Mouse (Mus musculus): ENCODE data around the gene Scfd2. TPM values are rescaled to one million over a fixed set of nuclear protein-coding genes. Genes with fewer than 3 reads are reported as not detected.

The Scfd2 gene
- polyA plus RNA-seq, 1 experiment from 2014 or later, result 18.1 TPM

- H3K4me2 ChIP-seq (ENCODE audit: low read length), result no peak overlapping the region
- H3K9ac ChIP-seq (ENCODE audit: low read depth, low read length), result no peak overlapping the region
- peaks cover 10% of the 10 kb centered on the region for H3K4me1 ChIP-seq (ENCODE audit: control insufficient read depth, insufficient read depth, low read length)
- H3K27me3 ChIP-seq (ENCODE audit: control insufficient read depth, insufficient read depth, low read depth, low read length), result no peaks in the 10 kb centered on the region
- no peak overlapping the region for H3K27ac ChIP-seq (ENCODE audit: low read length)
- no peaks in the 10 kb centered on the region for H3K36me3 ChIP-seq (ENCODE audit: control insufficient read depth, insufficient read depth, low read length)
- ATAC-seq, result 0 out of 2 replicates have a peak, but pooled peaks have one; percentile 28
- H3K4me3 ChIP-seq (ENCODE audit: low read depth, low read length), result no peak overlapping the region
- 61% methylated on average over 2 of the region's 2 CpGs for WGBS
- H3K9me3 ChIP-seq (replicated peaks; ENCODE audit: control insufficient read depth, low read length, poor library complexity, severe bottlenecking), result no peaks in the 10 kb centered on the region
These were observed 139.8 kb downstream of the Scfd2 start for GRCm38 (mm10) chr5:74391806-74392205.

- no peak overlapping the region for H3K27ac ChIP-seq (ENCODE audit: low read length)
- peaks cover 10% of the 10 kb centered on the region for H3K4me1 ChIP-seq (ENCODE audit: control insufficient read depth, insufficient read depth, low read length)
- H3K27me3 ChIP-seq (ENCODE audit: control insufficient read depth, insufficient read depth, low read depth, low read length), result no peaks in the 10 kb centered on the region
- H3K9me3 ChIP-seq (replicated peaks; ENCODE audit: control insufficient read depth, low read length, poor library complexity, severe bottlenecking), result no peaks in the 10 kb centered on the region
- H3K36me3 ChIP-seq (ENCODE audit: control insufficient read depth, insufficient read depth, low read length), result no peaks in the 10 kb centered on the region
- ATAC-seq, result 0 out of 2 replicates have a peak, but pooled peaks have one; percentile 32
- no peak overlapping the region for H3K4me2 ChIP-seq (ENCODE audit: low read length)
- H3K9ac ChIP-seq (ENCODE audit: low read depth, low read length), result no peak overlapping the region
- H3K4me3 ChIP-seq (ENCODE audit: low read depth, low read length), result no peak overlapping the region
- 83% methylated on average over 5 of the region's 5 CpGs for WGBS
These were observed 140.2 kb downstream of the Scfd2 start for GRCm38 (mm10) chr5:74391346-74391745.

GRCm38 (mm10) chr5:74388849-74389248, 142.7 kb downstream of the Scfd2 start:
- no peak overlapping the region for H3K4me3 ChIP-seq (ENCODE audit: low read depth, low read length)
- WGBS, result 69% methylated on average over 2 of the region's 2 CpGs
- H3K9ac ChIP-seq (ENCODE audit: low read depth, low read length), result no peak overlapping the region
- no peak overlapping the region for H3K4me2 ChIP-seq (ENCODE audit: low read length)
- no peak for ATAC-seq
- H3K36me3 ChIP-seq (ENCODE audit: control insufficient read depth, insufficient read depth, low read length), result no peaks in the 10 kb centered on the region
- peaks cover 6% of the 10 kb centered on the region; the same call in 1 of the 2 replicates for H3K4me1 ChIP-seq (ENCODE audit: control insufficient read depth, insufficient read depth, low read length)
- no peaks in the 10 kb centered on the region for H3K27me3 ChIP-seq (ENCODE audit: control insufficient read depth, insufficient read depth, low read depth, low read length)
- no peak overlapping the region for H3K27ac ChIP-seq (ENCODE audit: low read length)
- no peaks in the 10 kb centered on the region for H3K9me3 ChIP-seq (replicated peaks; ENCODE audit: control insufficient read depth, low read length, poor library complexity, severe bottlenecking)

- H3K4me2 ChIP-seq (ENCODE audit: low read length), result no peak overlapping the region
- 63% methylated on average over 6 of the region's 6 CpGs for WGBS
- no peak for ATAC-seq
These were observed 143.5 kb downstream of the Scfd2 start for GRCm38 (mm10) chr5:74388101-74388500.

GRCm38 (mm10) chr5:74387143-74387886, 144.2 kb downstream of the Scfd2 start:
- Histone ChIP-seq H3K9ac (ENCODE audit: low read depth, low read length) (no peak overlapping the region), H3K36me3 (ENCODE audit: control insufficient read depth, insufficient read depth, low read length) (no peaks in the 10 kb centered on the region), H3K27ac (ENCODE audit: low read length) (no peak overlapping the region), H3K4me3 (ENCODE audit: low read depth, low read length) (no peak overlapping the region), H3K9me3 (replicated peaks; ENCODE audit: control insufficient read depth, low read length, poor library complexity, severe bottlenecking) (no peaks in the 10 kb centered on the region), H3K4me2 (ENCODE audit: low read length) (no peak overlapping the region), H3K27me3 (ENCODE audit: control insufficient read depth, insufficient read depth, low read depth, low read length) (no peaks in the 10 kb centered on the region), H3K4me1 (ENCODE audit: control insufficient read depth, insufficient read depth, low read length) (peaks cover 6% of the 10 kb centered on the region; the same call in 1 of the 2 replicates)
- WGBS, result 69% methylated on average over 1 of the region's 1 CpGs
- ATAC-seq, result no peak

More at GRCm38 (mm10) chr5:74388101-74388500, 143.5 kb downstream of the Scfd2 start:
- peaks cover 6% of the 10 kb centered on the region; the same call in 1 of the 2 replicates for H3K4me1 ChIP-seq (ENCODE audit: control insufficient read depth, insufficient read depth, low read length)
- no peak overlapping the region for H3K4me3 ChIP-seq (ENCODE audit: low read depth, low read length)
- no peak overlapping the region for H3K9ac ChIP-seq (ENCODE audit: low read depth, low read length)
- no peaks in the 10 kb centered on the region for H3K27me3 ChIP-seq (ENCODE audit: control insufficient read depth, insufficient read depth, low read depth, low read length)
- H3K36me3 ChIP-seq (ENCODE audit: control insufficient read depth, insufficient read depth, low read length), result no peaks in the 10 kb centered on the region
- H3K9me3 ChIP-seq (replicated peaks; ENCODE audit: control insufficient read depth, low read length, poor library complexity, severe bottlenecking), result no peaks in the 10 kb centered on the region
- no peak overlapping the region for H3K27ac ChIP-seq (ENCODE audit: low read length)

GRCm38 (mm10) chr5:74380045-74380444, 151.5 kb downstream of the Scfd2 start:
- no peaks in the 10 kb centered on the region for H3K27me3 ChIP-seq (ENCODE audit: control insufficient read depth, insufficient read depth, low read depth, low read length)
- no peak for ATAC-seq
- no peak overlapping the region for H3K27ac ChIP-seq (ENCODE audit: low read length)
- 64% methylated on average over 5 of the region's 5 CpGs for WGBS
- no peak overlapping the region for H3K9ac ChIP-seq (ENCODE audit: low read depth, low read length)
- H3K36me3 ChIP-seq (ENCODE audit: control insufficient read depth, insufficient read depth, low read length), result no peaks in the 10 kb centered on the region
- no peaks in the 10 kb centered on the region for H3K4me1 ChIP-seq (ENCODE audit: control insufficient read depth, insufficient read depth, low read length)
- no peak overlapping the region for H3K4me3 ChIP-seq (ENCODE audit: low read depth, low read length)
- H3K9me3 ChIP-seq (replicated peaks; ENCODE audit: control insufficient read depth, low read length, poor library complexity, severe bottlenecking), result no peaks in the 10 kb centered on the region
- H3K4me2 ChIP-seq (ENCODE audit: low read length), result no peak overlapping the region

GRCm38 (mm10) chr5:74366710-74367101, 164.9 kb downstream of the Scfd2 start:
- H3K4me3 ChIP-seq (ENCODE audit: low read depth, low read length), result no peak overlapping the region
- no peaks in the 10 kb centered on the region for H3K9me3 ChIP-seq (replicated peaks; ENCODE audit: control insufficient read depth, low read length, poor library complexity, severe bottlenecking)
- H3K9ac ChIP-seq (ENCODE audit: low read depth, low read length), result no peak overlapping the region
- no peak for ATAC-seq
- no peaks in the 10 kb centered on the region for H3K36me3 ChIP-seq (ENCODE audit: control insufficient read depth, insufficient read depth, low read length)
- no peak overlapping the region for H3K27ac ChIP-seq (ENCODE audit: low read length)
- H3K4me1 ChIP-seq (ENCODE audit: control insufficient read depth, insufficient read depth, low read length), result peaks cover 5% of the 10 kb centered on the region
- no peaks in the 10 kb centered on the region for H3K27me3 ChIP-seq (ENCODE audit: control insufficient read depth, insufficient read depth, low read depth, low read length)
- H3K4me2 ChIP-seq (ENCODE audit: low read length), result no peak overlapping the region
- 59% methylated on average over 9 of the region's 9 CpGs for WGBS

GRCm38 (mm10) chr5:74365984-74366709, 165.4 kb downstream of the Scfd2 start:
- 57% methylated on average over 4 of the region's 4 CpGs for WGBS
- Histone ChIP-seq H3K9ac (ENCODE audit: low read depth, low read length) (no peak overlapping the region), H3K4me2 (ENCODE audit: low read length) (no peak overlapping the region), H3K4me1 (ENCODE audit: control insufficient read depth, insufficient read depth, low read length) (peaks cover 5% of the 10 kb centered on the region), H3K36me3 (ENCODE audit: control insufficient read depth, insufficient read depth, low read length) (no peaks in the 10 kb centered on the region), H3K9me3 (replicated peaks; ENCODE audit: control insufficient read depth, low read length, poor library complexity, severe bottlenecking) (no peaks in the 10 kb centered on the region), H3K27ac (ENCODE audit: low read length) (no peak overlapping the region), H3K27me3 (ENCODE audit: control insufficient read depth, insufficient read depth, low read depth, low read length) (no peaks in the 10 kb centered on the region), H3K4me3 (ENCODE audit: low read depth, low read length) (no peak overlapping the region)
- ATAC-seq, result no peak

- peaks cover 5% of the 10 kb centered on the region for H3K4me1 ChIP-seq (ENCODE audit: control insufficient read depth, insufficient read depth, low read length)
- ATAC-seq, result no peak
- no peak overlapping the region for H3K4me2 ChIP-seq (ENCODE audit: low read length)
- no peak overlapping the region for H3K27ac ChIP-seq (ENCODE audit: low read length)
- no peaks in the 10 kb centered on the region for H3K36me3 ChIP-seq (ENCODE audit: control insufficient read depth, insufficient read depth, low read length)
- H3K4me3 ChIP-seq (ENCODE audit: low read depth, low read length), result no peak overlapping the region
- 47% methylated on average over 6 of the region's 6 CpGs for WGBS
- no peak overlapping the region for H3K9ac ChIP-seq (ENCODE audit: low read depth, low read length)
- H3K9me3 ChIP-seq (replicated peaks; ENCODE audit: control insufficient read depth, low read length, poor library complexity, severe bottlenecking), result no peaks in the 10 kb centered on the region
- no peaks in the 10 kb centered on the region for H3K27me3 ChIP-seq (ENCODE audit: control insufficient read depth, insufficient read depth, low read depth, low read length)
These were observed 166.2 kb downstream of the Scfd2 start for GRCm38 (mm10) chr5:74365408-74365807.
